In genomic region chr9:56151745-56152481, GRCm38 (mm10) we compare ENCODE assay signal across 9 mouse cellular contexts. TPM values are rescaled to one million over a fixed set of nuclear protein-coding genes. Genes with fewer than 3 reads are reported as not detected.
DNase-seq lines count a peak whose midpoint lies in the region; ATAC-seq and TF ChIP-seq lines count a peak whose summit lies in the region.
"Had no signal": no experiment of that assay in that cellular context is flagged by ENCODE, and none has a peak within 500 bp of the region (broad histone marks: within the 10 kb centered on the region; RNA-seq: fewer than 3 reads in every experiment).

No protein-coding gene starts in this region.

- TF ChIP-seq CTCF in kidney, adult 2 months (conservative IDR thresholded peaks at IDR 0.05; ENCODE audit: insufficient read depth, insufficient read length, low read depth, low read length), result no peak

- peak overlapping the region; percentile 37 for H3K27ac ChIP-seq in forebrain, embryonic 16.5 days (ENCODE audit: low read length)
- H3K27ac ChIP-seq in kidney, adult 2 months (ENCODE audit: insufficient read depth, low read depth, low read length), result peak overlapping the region; percentile 47
- no peak overlapping the region for H3K27ac ChIP-seq in midbrain, embryonic 16.5 days (ENCODE audit: low read length)
- H3K27ac ChIP-seq: liver, embryonic 14.5 days had no signal

- peaks cover 13% of the 10 kb centered on the region for H3K4me1 ChIP-seq in forebrain, embryonic 16.5 days (replicated peaks; ENCODE audit: control insufficient read depth, insufficient read depth, low read length)
- H3K4me1 ChIP-seq in kidney, adult 2 months (ENCODE audit: control insufficient read depth, insufficient read depth, low read length), result peaks cover 24% of the 10 kb centered on the region
- H3K4me1 ChIP-seq in midbrain, embryonic 16.5 days (ENCODE audit: control insufficient read depth, insufficient read depth, low read length), result peaks cover 12% of the 10 kb centered on the region

- H3K36me3 ChIP-seq in forebrain, embryonic 16.5 days (ENCODE audit: control insufficient read depth, insufficient read depth), result no peaks in the 10 kb centered on the region
- H3K36me3 ChIP-seq in kidney, adult 2 months (ENCODE audit: control insufficient read depth, insufficient read depth, low read length), result no peaks in the 10 kb centered on the region; the same call in 1 of the 2 replicates
- 0 out of 2 replicates have a peak, but pooled peaks cover under 1% of the 10 kb centered on the region for H3K36me3 ChIP-seq in midbrain, embryonic 16.5 days (ENCODE audit: control insufficient read depth, insufficient read depth, low read length)

- H3K9ac ChIP-seq in forebrain, embryonic 16.5 days (replicated peaks; ENCODE audit: low read depth, low read length), result no peak overlapping the region
- H3K9ac ChIP-seq in midbrain, embryonic 16.5 days (ENCODE audit: low read depth, low read length), result no peak overlapping the region
- H3K9ac ChIP-seq: liver, embryonic 14.5 days had no signal

- no peak for TF ChIP-seq POLR2A in kidney, adult 2 months (IDR thresholded peaks at IDR 0.05; ENCODE audit: low read depth, low read length)

- no peak overlapping the region for H3K4me3 ChIP-seq in forebrain, embryonic 16.5 days (replicated peaks; ENCODE audit: low read length)
- H3K4me3 ChIP-seq in kidney, adult 2 months (ENCODE audit: insufficient read depth, low read depth, low read length), result no peak overlapping the region
- H3K4me3 ChIP-seq in midbrain, embryonic 16.5 days (ENCODE audit: low read depth, low read length), result no peak overlapping the region

- WGBS in forebrain, embryonic 16.5 days, result 23% methylated on average over 7 of the region's 7 CpGs
- 21% methylated on average over 7 of the region's 7 CpGs for WGBS in kidney, adult 2 months
- WGBS in midbrain, embryonic 16.5 days, result 43% methylated on average over 7 of the region's 7 CpGs

- no peak overlapping the region; the same call in 1 of the 2 replicates for H3K4me2 ChIP-seq in forebrain, embryonic 16.5 days (ENCODE audit: low read length)
- no peak overlapping the region for H3K4me2 ChIP-seq in midbrain, embryonic 16.5 days (ENCODE audit: low read length)

- no peaks in the 10 kb centered on the region for H3K9me3 ChIP-seq in forebrain, embryonic 16.5 days (ENCODE audit: control insufficient read depth, low read length)
- no peaks in the 10 kb centered on the region for H3K9me3 ChIP-seq in midbrain, embryonic 16.5 days (replicated peaks; ENCODE audit: control insufficient read depth, low read length, poor library complexity, severe bottlenecking)

- no peak; the same call in 1 of the 2 replicates for ATAC-seq in cerebellum, adult (ENCODE audit: insufficient number of reproducible peaks, low FRiP score, low TSS enrichment)
- ATAC-seq in forebrain, embryonic 16.5 days, result peak; percentile 82
- peak; percentile 72; the same call in 1 of the 2 replicates for ATAC-seq in midbrain, embryonic 16.5 days

- no peaks in the 10 kb centered on the region for H3K27me3 ChIP-seq in forebrain, embryonic 16.5 days (replicated peaks; ENCODE audit: control insufficient read depth, insufficient read depth, low read length)
- H3K27me3 ChIP-seq in kidney, adult 2 months (replicated peaks; ENCODE audit: control insufficient read depth, insufficient read depth, low read length), result no peaks in the 10 kb centered on the region
- no peaks in the 10 kb centered on the region for H3K27me3 ChIP-seq in midbrain, embryonic 16.5 days (ENCODE audit: control insufficient read depth, insufficient read depth, low read depth, low read length)

- DNase-seq in cerebellum, adult 9-10 months, result peak; percentile 50
- DNase-seq in 3134 (ENCODE audit: extremely low read depth, insufficient read length, low spot score), result peak; percentile 26
- peak; percentile 85 for DNase-seq in kidney, adult 2 months
- no peak for DNase-seq in testis, postnatal 10 days (ENCODE audit: low spot score)
- no peak for DNase-seq in thymus, postnatal 4 days

RNA-seq across cellular contexts. Expression of gene Tspan3, which starts 13.4 kb away (rescaled TPM):
- polyA plus RNA-seq in forebrain, embryonic 16.5 days (2015; fragmentation: Nextera tagmentation; extraction: Ambion mirVana), result 553 and 582 TPM in 2 replicates
- polyA plus RNA-seq in kidney, adult 2 months (2012; rRNA removed), result 320 and 328 TPM in 2 replicates
- polyA plus RNA-seq in midbrain, embryonic 16.5 days (2015; fragmentation: Nextera tagmentation; extraction: Ambion mirVana), result 561 and 610 TPM in 2 replicates

Comparison
In these comparisons a context has a peak if more than half of its experiments do, and no peak if none do; other contexts are left out.
1. DNase-seq: peak in cerebellum, adult 9-10 months (single experiment), 3134 (single experiment) and kidney, adult 2 months (single experiment); none in testis, postnatal 10 days (single experiment) and thymus, postnatal 4 days (single experiment).